Mouse (Mus musculus): ENCODE data around the gene Gadd45gip1. TPM values are rescaled to one million over a fixed set of nuclear protein-coding genes. Genes with fewer than 3 reads are reported as not detected.

Gadd45gip1 gene
- total RNA-seq, 2 experiments from 2014 or later, result 39.2 to 40.0 TPM

- peak; percentile 92 for DNase-seq
Observed at GRCm38 (mm10) chr8:84832034-84832717, 854 bp downstream of the Gadd45gip1 start.

- DNase-seq, result no peak
Observed at GRCm38 (mm10) chr8:84832759-84833742, 1.7 kb downstream of the Gadd45gip1 start.

GRCm38 (mm10) chr8:84834002-84834865 lies 2.9 kb downstream of the Gadd45gip1 start:
- DNase-seq, result no peak

- peak; percentile 63 for DNase-seq
Observed at GRCm38 (mm10) chr8:84834866-84835855, 3.8 kb downstream of the Gadd45gip1 start.

- no peak for DNase-seq
Observed at GRCm38 (mm10) chr8:84837149-84837911, 6.0 kb downstream of the Gadd45gip1 start.

- DNase-seq, result no peak
Observed at GRCm38 (mm10) chr8:84837912-84838470, 6.7 kb downstream of the Gadd45gip1 start.

- DNase-seq, result no peak
Observed at GRCm38 (mm10) chr8:84838513-84838912, 7.2 kb downstream of the Gadd45gip1 start.

GRCm38 (mm10) chr8:84839411-84839810 lies 8.1 kb downstream of the Gadd45gip1 start:
- DNase-seq, result no peak

- no peak for DNase-seq
Observed at GRCm38 (mm10) chr8:84839875-84840247, 8.5 kb downstream of the Gadd45gip1 start.

- peak; percentile 93 for DNase-seq
Observed at GRCm38 (mm10) chr8:84840248-84840999, 9.1 kb downstream of the Gadd45gip1 start, which contains the start of gene Rad23a. Gene Rad23a, minus strand, starts transcription at chr8:84840665.

- DNase-seq, result no peak
Observed at GRCm38 (mm10) chr8:84841514-84841913, 10.2 kb downstream of the Gadd45gip1 start.

GRCm38 (mm10) chr8:84844397-84845070 lies 13.2 kb downstream of the Gadd45gip1 start:
- DNase-seq, result no peak

GRCm38 (mm10) chr8:84845355-84846093 lies 14.2 kb downstream of the Gadd45gip1 start:
- peak; percentile 61 for DNase-seq

- no peak for DNase-seq
Observed at GRCm38 (mm10) chr8:84846094-84846721, 14.9 kb downstream of the Gadd45gip1 start.

GRCm38 (mm10) chr8:84846722-84847572 lies 15.6 kb downstream of the Gadd45gip1 start, which contains the start of gene Calr:
Gene Calr, minus strand, starts transcription at chr8:84846934.
- peak; percentile 99 for DNase-seq
